Mouse (Mus musculus) myocyte (in vitro differentiated cells): ENCODE measurements around the gene Trmt10c. TPM values are rescaled to one million over a fixed set of nuclear protein-coding genes. Genes with fewer than 3 reads are reported as not detected.
"Not testable (repeated sequence)": the region's sequence is repeated elsewhere in the genome, so short reads cannot be mapped to it uniquely, and the experiment has no call there.

ENCODE experiments used
- H3K27me3 ChIP-seq: one replicate; pipeline ENCODE4 v1.6.1; 2011; ENCODE audit not compliant: control insufficient read depth, insufficient read depth, insufficient read length
- H3K36me3 ChIP-seq: one replicate; pipeline ENCODE4 v1.6.1; 2011; ENCODE audit not compliant: control insufficient read depth, insufficient read depth
- H3K4me2 ChIP-seq: one replicate; pipeline ENCODE4 v1.6.1; 2011; ENCODE audit warnings: low read depth, control low read depth
- H3K4me3 ChIP-seq: one replicate; pipeline ENCODE4 v1.5.1; 2011; ENCODE audit warnings: mild to moderate bottlenecking, control low read depth, moderate library complexity
- H3K79me2 ChIP-seq: one replicate; pipeline ENCODE4 v1.6.1; 2011; ENCODE audit not compliant: control insufficient read depth, insufficient read depth
- H3ac ChIP-seq: one replicate; pipeline ENCODE4 v1.6.1; 2011; ENCODE audit not compliant: control insufficient read depth, insufficient read length
- CEBPB ChIP-seq: IDR thresholded peaks from 2 replicates; pipeline ENCODE4 v1.6.1; 2011; ENCODE audit warnings: mild to moderate bottlenecking, moderate library complexity; ENCODE audit not compliant: poor library complexity, insufficient read depth, severe bottlenecking
- E2F4 ChIP-seq: IDR thresholded peaks from one replicate; pipeline ENCODE4 v1.6.1; 2011; ENCODE audit warnings: mild to moderate bottlenecking, control low read depth, moderate library complexity; ENCODE audit not compliant: insufficient read depth
- MAX ChIP-seq: IDR thresholded peaks from one replicate; pipeline ENCODE4 v1.6.1; 2011; ENCODE audit warnings: low read depth, mild to moderate bottlenecking, control low read depth
- MYOD1 ChIP-seq, 3 experiments: IDR thresholded peaks; one replicate each; pipeline ENCODE4 v1.6.1; 2011; ENCODE audit warnings: control low read depth in 2 of 3, low read depth in 2 of 3, mild to moderate bottlenecking in 2 of 3, moderate library complexity in 1 of 3; ENCODE audit not compliant: insufficient read length in 2 of 3, control insufficient read depth in 1 of 3
- MYOG ChIP-seq, 3 experiments: IDR thresholded peaks; one replicate each; pipeline ENCODE4 v1.6.1; 2011; ENCODE audit warnings: control low read depth in 2 of 3, low read depth in 2 of 3, mild to moderate bottlenecking in 2 of 3; ENCODE audit not compliant: insufficient read length in 2 of 3, control insufficient read depth in 1 of 3, insufficient read depth in 1 of 3
- POLR2A ChIP-seq: IDR thresholded peaks from one replicate; pipeline ENCODE4 v1.6.1; 2011; ENCODE audit warnings: low read depth, mild to moderate bottlenecking, control low read depth, moderate library complexity; ENCODE audit not compliant: insufficient read length
- POLR2AphosphoS2 ChIP-seq: IDR thresholded peaks from one replicate; pipeline ENCODE4 v1.6.1; 2011; ENCODE audit warnings: low read depth, control low read depth; ENCODE audit not compliant: insufficient read length
- REST ChIP-seq: IDR thresholded peaks from one replicate; pipeline ENCODE4 v1.6.1; 2011; ENCODE audit warnings: mild to moderate bottlenecking, control low read depth, moderate library complexity; ENCODE audit not compliant: insufficient read depth, insufficient read length
- SRF ChIP-seq: IDR thresholded peaks from one replicate; pipeline ENCODE4 v1.6.1; 2011; ENCODE audit warnings: low read depth; ENCODE audit not compliant: control insufficient read depth, insufficient read length
- TCF12 ChIP-seq: IDR thresholded peaks from one replicate; pipeline ENCODE4 v1.6.1; 2011; ENCODE audit warnings: mild to moderate bottlenecking, control low read depth; ENCODE audit not compliant: poor library complexity, insufficient read depth, severe bottlenecking
- TCF3 ChIP-seq: IDR thresholded peaks from one replicate; pipeline ENCODE4 v1.6.1; 2011; ENCODE audit warnings: low read depth, control low read depth; ENCODE audit not compliant: insufficient read length
- USF1 ChIP-seq: IDR thresholded peaks from one replicate; pipeline ENCODE4 v1.6.1; 2011; ENCODE audit warnings: low read depth, mild to moderate bottlenecking, control low read depth, moderate library complexity
- polyA plus RNA-seq: library from polyadenylated mRNA; unstranded; fragments of >200 nt; fragmentation: generic; extraction: Trizol; gene quantifications from one replicate; pipeline ENCODE4 v1.2.1, GENCODE M21; 2012; ENCODE audit warnings: missing spikeins

Gene Trmt10c
- polyA plus RNA-seq, 1 experiment, result 6.0 TPM

- TF ChIP-seq USF1, result no peak
- TF ChIP-seq MAX, result no peak
- no peak for TF ChIP-seq SRF
- no peak for TF ChIP-seq REST
- TF ChIP-seq MYOG (IDR thresholded peaks at IDR 0.05; ENCODE audit: control insufficient read depth in 1 of 3, insufficient read depth in 1 of 3, insufficient read length in 2 of 3, low read depth in 2 of 3), result no peak
- no peak for TF ChIP-seq E2F4
- no peaks in the 10 kb centered on the region for H3K27me3 ChIP-seq
- peaks cover 22% of the 10 kb centered on the region for H3K79me2 ChIP-seq
Measured at GRCm38 (mm10) chr16:56076121-56076869, 38.7 kb upstream of the Trmt10c start.

GRCm38 (mm10) chr16:56075222-56076111, 37.8 kb upstream of the Trmt10c start:
- TF ChIP-seq POLR2AphosphoS2, result peak; percentile 28
- TF ChIP-seq E2F4, result no peak
- peak; percentile 41 for TF ChIP-seq POLR2A
- no peak for TF ChIP-seq REST
- TF ChIP-seq USF1, result no peak
- peak in 2 of 3 experiments; percentile 2 to 57 for TF ChIP-seq MYOG (IDR thresholded peaks at IDR 0.05; ENCODE audit: control insufficient read depth in 1 of 3, insufficient read depth in 1 of 3, insufficient read length in 2 of 3, low read depth in 2 of 3)
- TF ChIP-seq MAX, result no peak
- TF ChIP-seq TCF3, result no peak
- peak in 2 of 3 experiments; percentile 55 to 59 for TF ChIP-seq MYOD1 (IDR thresholded peaks at IDR 0.05; ENCODE audit: control insufficient read depth in 1 of 3, insufficient read length in 2 of 3, low read depth in 2 of 3)
- TF ChIP-seq CEBPB, result no peak
- no peak for TF ChIP-seq SRF
- no peak for TF ChIP-seq TCF12
- Histone ChIP-seq H3K4me3 (peak overlapping the region; percentile 86), H3K36me3 (no peaks in the 10 kb centered on the region)

More at GRCm38 (mm10) chr16:56076121-56076869, 38.7 kb upstream of the Trmt10c start:
- H3K4me2 ChIP-seq, result peak overlapping the region; percentile 100
- H3ac ChIP-seq, result peak overlapping the region; percentile 30
- H3K36me3 ChIP-seq, result no peaks in the 10 kb centered on the region
- H3K4me3 ChIP-seq, result peak overlapping the region; percentile 86

GRCm38 (mm10) chr16:56074565-56074964, 36.9 kb upstream of the Trmt10c start:
- no peaks in the 10 kb centered on the region for H3K27me3 ChIP-seq
- H3K36me3 ChIP-seq, result no peaks in the 10 kb centered on the region
- H3K79me2 ChIP-seq, result peaks cover 22% of the 10 kb centered on the region
- TF ChIP-seq POLR2A (no peak), SRF (no peak), E2F4 (no peak), MYOD1 (IDR thresholded peaks at IDR 0.05; ENCODE audit: control insufficient read depth in 1 of 3, insufficient read length in 2 of 3, low read depth in 2 of 3) (no peak), REST (no peak), TCF3 (no peak), MAX (no peak), MYOG (IDR thresholded peaks at IDR 0.05; ENCODE audit: control insufficient read depth in 1 of 3, insufficient read depth in 1 of 3, insufficient read length in 2 of 3, low read depth in 2 of 3) (no peak), TCF12 (no peak), CEBPB (no peak), POLR2AphosphoS2 (no peak), USF1 (no peak)
- peak overlapping the region; percentile 85 for H3K4me2 ChIP-seq
- H3ac ChIP-seq, result no peak overlapping the region
- peak overlapping the region; percentile 86 for H3K4me3 ChIP-seq

More at GRCm38 (mm10) chr16:56075222-56076111, 37.8 kb upstream of the Trmt10c start:
- Histone ChIP-seq H3K4me2 (peak overlapping the region; percentile 100), H3ac (peak overlapping the region; percentile 30), H3K79me2 (peaks cover 22% of the 10 kb centered on the region), H3K27me3 (no peaks in the 10 kb centered on the region)

GRCm38 (mm10) chr16:56074122-56074521, 36.5 kb upstream of the Trmt10c start:
- TF ChIP-seq TCF3 (no peak), SRF (no peak), MAX (no peak), POLR2AphosphoS2 (no peak), POLR2A (no peak), MYOG (IDR thresholded peaks at IDR 0.05; ENCODE audit: control insufficient read depth in 1 of 3, insufficient read depth in 1 of 3, insufficient read length in 2 of 3, low read depth in 2 of 3) (no peak), E2F4 (no peak), REST (no peak), CEBPB (no peak), MYOD1 (IDR thresholded peaks at IDR 0.05; ENCODE audit: control insufficient read depth in 1 of 3, insufficient read length in 2 of 3, low read depth in 2 of 3) (no peak), USF1 (no peak), TCF12 (no peak)
- Histone ChIP-seq H3K27me3 (no peaks in the 10 kb centered on the region), H3K4me3 (no peak overlapping the region), H3K36me3 (no peaks in the 10 kb centered on the region), H3K79me2 (peaks cover 19% of the 10 kb centered on the region), H3K4me2 (no peak overlapping the region), H3ac (no peak overlapping the region)

- not testable (repeated sequence) for H3K4me3 ChIP-seq, H3K27me3 ChIP-seq, H3ac ChIP-seq
Measured at GRCm38 (mm10) chr16:56073150-56073549, 35.5 kb upstream of the Trmt10c start.

More at GRCm38 (mm10) chr16:56073150-56073549, 35.5 kb upstream of the Trmt10c start:
- H3K4me2 ChIP-seq, H3K36me3 ChIP-seq: not testable (repeated sequence)
- H3K79me2 ChIP-seq, result peaks cover 17% of the 10 kb centered on the region
